Mouse (Mus musculus) ES-E14 (cell line): ENCODE measurements around the gene Gm29666.

ENCODE experiments used
- CHD2 ChIP-seq: IDR thresholded peaks from 2 replicates; pipeline ENCODE4 v1.6.1; 2014; ENCODE audit warnings: mild to moderate bottlenecking, low read depth, low read length, inconsistent platforms
- ZC3H11A ChIP-seq: IDR thresholded peaks from 2 replicates; pipeline ENCODE4 v1.6.1; 2012; ENCODE audit warnings: low read depth, mild to moderate bottlenecking, inconsistent platforms, low read length, borderline replicate concordance
- ZNF384 ChIP-seq: IDR thresholded peaks from 2 replicates; pipeline ENCODE4 v1.6.1; 2012; ENCODE audit warnings: low read depth, low read length, inconsistent platforms

DNA sequence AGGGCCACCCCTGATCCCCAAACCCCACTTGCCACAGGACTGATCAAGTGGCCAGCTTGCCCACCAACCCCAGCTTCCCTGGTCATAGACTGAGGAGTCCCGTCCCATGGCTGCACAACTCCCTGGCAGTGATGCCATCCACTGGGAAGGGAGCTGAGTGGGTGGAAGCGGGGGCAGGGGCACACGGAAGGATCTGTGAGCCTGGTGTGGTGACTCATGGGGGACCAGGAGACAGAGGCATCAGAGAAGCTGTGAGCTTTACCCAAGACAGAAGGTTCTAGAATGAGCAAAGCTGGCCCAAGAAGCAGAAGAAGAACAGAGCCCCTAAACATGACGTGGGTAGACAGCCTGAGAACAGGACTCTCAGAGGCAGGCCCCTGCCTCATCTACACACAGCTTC lies 30.2 kb upstream of the Gm29666 start:
- TF ChIP-seq CHD2, result no peak
- no peak for TF ChIP-seq ZNF384
- no peak for TF ChIP-seq ZC3H11A
